Mouse (Mus musculus) spleen, embryonic (tissue): ENCODE measurements around the gene Oit1.

Experiments used
- CTCF ChIA-PET: fragments of 350-600 bp; sonication (Branson Sonifier 250); formaldehyde crosslinking; loops from one replicate; lab custom pipeline; 2022; lab: Charles Lee

Gene Oit1

DNA sequence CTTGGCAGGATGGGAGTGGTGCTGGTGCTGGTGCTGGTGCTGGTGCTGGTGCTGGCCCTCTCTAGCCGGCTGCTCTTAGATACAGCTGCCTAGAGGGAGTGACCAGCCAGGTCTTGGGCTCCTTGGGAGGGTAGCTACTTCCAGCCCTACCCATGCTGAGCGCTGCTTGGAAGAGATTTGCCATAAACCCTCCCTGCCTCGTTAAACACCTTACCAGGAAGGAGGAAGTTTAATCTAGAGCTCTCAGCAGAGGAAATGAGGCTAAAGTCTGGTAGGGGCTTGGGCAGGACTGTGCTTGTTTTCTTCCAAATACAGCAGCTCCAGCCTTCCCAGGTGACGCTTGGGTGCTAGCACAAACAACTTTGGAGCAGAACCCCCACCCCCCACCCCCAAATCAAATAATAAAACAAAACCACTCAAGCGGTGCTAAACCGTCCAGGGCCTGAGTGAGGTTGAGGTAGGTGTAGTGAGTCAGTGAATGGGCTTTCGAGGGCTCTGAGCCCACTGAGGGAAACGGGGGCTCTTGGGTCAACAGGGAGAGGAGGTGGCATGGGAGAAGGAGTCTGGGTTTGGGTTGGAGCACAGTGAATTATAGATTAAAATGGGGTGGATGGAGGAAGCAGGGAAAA is at the start of gene Oit1:
Gene Oit1, minus strand, starts transcription at position 70 of the 629 bp plus-strand sequence.
- CTCF ChIA-PET: no interaction called here

DNA sequence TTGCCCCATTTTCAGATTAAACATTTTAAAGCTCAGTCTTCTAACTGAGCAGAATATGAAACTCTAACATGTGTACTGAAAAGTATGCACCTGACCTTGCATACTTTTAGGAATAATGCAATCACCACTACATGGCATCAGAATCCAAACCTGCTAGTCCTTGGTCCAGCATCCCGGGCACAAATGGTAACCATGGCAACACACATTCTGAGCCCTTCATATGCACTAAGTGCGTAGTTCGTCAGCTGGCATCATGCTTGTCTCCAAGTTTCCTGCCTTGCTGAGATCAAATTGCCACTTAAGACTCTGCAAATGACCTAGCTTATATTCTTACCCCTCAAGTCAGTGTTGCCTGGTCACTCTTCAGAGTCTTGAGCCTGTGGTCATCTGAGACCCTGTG is 44.3 kb upstream of the Oit1 start:
- CTCF ChIA-PET: no interaction called here

DNA sequence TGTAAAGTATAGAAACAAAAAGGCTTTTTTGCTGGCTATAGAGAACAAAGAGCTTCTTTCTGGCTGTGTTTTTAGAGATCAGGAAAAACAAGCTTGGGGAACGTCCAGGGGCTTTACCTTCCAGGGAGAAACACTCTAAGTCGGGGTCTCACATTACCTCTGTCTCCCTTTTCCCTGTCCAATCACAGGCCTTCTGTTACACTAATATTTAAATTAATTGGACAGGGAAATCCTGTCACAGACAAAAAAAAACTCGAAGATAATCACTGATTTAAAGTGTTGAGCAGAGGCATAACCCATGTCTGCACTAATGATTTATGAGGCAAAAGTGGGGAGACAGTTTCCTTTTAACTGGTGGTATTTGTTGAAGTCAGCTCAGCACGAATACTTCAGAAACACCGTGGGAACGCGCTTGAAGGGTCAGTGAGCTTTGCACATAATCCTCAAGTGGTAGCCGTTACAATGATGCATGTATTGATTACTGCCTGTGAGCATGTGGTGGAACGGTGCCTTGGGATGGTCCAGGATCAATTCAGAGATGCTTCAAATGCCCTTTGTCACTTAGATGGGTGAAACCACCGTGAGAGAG is 42.7 kb upstream of the Oit1 start:
- CTCF ChIA-PET: no interaction called here

DNA sequence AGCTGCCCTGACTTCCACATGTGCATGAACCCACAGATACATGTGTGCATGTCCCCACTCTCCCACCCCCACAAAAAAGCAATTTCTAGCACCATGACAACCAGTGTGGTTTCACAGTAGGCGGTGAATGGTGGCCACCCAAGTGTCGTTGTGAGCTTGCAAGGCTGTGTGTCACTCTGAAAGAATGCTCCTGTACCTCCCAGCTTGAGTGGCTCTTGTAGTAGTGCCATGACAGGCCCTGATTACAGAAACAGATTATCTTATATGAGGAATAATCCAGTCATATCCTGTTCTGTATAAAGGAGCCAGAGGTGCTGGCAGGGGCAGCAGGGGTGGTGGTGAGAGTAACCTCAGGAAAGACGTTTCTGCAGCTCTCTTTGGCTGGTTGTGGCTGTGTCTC is 40.1 kb upstream of the Oit1 start:
- CTCF ChIA-PET: no interaction called here

DNA sequence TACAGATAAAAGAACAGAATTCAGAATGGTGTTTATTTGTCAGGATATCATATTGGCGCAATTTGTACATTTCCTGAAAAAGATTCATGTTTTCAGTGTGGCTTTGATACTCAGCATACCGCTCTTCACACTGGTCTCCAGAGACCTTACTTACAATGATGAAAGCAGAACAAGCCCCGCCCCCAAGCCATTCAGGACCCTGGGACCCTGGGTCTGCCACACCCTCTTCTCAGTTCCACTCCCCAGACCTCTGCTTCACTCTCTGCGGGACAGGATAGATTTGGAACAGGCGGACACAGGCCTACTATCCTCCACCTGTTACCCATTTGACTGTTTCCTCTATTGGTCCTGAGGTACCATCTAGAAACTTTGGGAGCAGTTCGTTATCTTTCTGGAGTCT is 27.4 kb upstream of the Oit1 start:
- CTCF ChIA-PET: no interaction called here

DNA sequence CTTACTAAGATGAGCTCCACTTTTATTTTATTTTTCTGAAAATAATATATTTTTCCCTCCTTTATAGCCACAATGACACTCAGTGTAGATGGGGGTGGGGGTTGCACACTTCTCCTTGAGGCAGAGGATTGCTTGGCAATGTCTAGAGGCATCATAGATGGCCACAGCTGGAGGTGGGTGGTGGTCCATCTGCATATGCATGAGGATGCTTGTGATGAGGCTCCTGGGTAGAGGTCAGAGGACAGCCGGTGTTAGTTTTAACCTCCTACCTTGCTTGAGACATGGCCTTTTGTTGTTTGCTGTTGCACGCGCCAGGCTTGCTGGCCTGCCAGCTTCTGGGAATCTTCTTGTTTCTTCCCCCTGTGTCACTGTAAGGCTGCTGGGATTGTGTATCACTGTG is 24.8 kb upstream of the Oit1 start:
- CTCF ChIA-PET: no interaction called here

DNA sequence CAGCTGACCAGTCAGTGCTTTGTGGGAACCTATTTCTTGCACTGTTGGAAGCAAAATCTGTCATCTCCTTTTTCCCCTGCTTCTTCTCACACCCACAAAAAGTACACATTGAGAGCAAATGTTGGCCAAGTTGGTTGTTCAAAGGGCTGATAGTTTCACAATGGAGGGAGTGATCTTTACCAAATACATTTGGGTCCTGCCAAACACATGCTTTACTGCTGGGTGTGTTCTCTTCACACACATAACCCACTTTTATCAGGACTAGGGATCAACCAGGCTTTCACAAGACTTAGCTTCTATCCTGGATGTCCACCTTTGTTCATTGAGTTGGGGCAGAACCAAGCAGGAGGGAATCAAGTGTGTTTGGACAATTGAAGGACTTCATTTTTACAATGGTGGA is 20.0 kb upstream of the Oit1 start:
- CTCF ChIA-PET: no interaction called here

DNA sequence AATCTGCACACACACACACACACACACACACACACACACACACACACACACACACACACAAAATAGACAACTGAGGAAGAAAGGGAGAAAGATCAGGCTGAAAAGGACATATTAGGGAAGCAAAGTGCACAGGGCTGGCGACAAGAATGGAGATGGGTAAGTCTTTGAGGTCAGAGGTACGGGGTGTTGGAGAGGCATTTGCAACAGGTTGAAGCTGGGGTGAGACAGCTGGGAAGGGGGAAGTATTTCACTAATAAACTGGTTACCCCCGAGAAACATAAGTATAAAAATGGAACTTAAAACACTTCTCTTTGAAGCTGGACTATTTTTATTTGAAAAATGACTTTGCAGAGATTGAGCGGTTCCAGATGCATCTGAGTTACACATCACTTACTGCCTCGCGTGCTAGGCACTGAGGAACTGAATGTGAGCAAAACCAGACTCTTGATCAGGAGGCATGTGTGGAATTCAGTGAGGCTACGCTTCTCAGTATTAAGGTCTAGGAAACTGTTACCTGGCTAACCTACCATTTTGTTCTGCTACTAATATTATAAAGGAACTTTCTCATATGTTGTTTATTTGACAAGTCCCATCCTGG is 17.2 kb upstream of the Oit1 start:
- CTCF ChIA-PET: no interaction called here

DNA sequence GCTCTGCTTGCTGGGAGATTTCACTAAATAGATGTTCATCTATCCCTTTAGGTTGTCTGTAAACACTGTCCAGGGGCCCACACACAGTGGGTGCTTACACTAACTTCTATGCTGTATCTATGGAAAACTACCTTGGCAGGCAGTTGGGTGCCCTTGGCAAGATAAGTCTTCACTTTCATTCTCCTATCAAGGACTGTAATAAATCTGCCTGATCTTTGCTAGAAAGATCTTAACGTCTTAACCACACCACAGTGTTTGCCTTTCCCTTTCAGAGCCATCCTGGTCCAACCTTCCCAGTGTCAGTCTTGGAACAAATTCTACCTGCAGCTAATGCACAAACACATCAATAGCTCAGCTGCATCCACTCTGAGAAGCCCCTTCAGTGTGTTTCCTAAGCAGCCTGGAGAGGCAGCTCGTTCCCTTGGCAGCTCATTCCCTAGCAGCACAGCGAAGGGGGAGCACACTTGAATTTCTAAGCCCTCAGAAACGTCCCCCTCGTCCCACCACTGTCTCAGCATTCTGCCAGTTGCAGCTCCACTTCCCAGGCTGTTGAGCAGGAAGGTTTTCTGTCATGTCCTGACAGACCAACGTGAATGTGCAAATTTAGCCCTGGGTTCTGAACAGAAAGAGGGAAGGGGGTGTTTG is 13.7 kb upstream of the Oit1 start:
- CTCF ChIA-PET: no interaction called here

DNA sequence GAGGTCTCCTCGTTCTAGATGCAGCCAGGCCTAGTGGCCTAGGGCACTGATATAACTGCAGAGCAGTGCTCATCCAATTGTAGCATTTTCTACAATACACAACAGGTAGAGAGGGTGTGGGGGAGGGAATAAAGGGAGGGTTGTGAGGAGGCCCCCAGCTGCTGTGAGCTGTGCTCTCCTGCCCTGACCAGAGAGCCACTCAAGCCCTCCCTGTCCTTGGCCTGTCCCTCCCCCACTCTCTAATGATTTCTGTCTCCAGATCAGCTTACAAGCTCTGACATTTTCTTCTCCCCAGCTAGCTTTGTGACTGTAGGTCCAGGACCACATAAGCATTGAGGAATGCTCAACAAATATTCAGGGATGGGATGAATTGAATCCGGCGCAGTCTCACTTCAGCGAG is 9.2 kb downstream of the Oit1 start:
- CTCF ChIA-PET: no interaction called here

DNA sequence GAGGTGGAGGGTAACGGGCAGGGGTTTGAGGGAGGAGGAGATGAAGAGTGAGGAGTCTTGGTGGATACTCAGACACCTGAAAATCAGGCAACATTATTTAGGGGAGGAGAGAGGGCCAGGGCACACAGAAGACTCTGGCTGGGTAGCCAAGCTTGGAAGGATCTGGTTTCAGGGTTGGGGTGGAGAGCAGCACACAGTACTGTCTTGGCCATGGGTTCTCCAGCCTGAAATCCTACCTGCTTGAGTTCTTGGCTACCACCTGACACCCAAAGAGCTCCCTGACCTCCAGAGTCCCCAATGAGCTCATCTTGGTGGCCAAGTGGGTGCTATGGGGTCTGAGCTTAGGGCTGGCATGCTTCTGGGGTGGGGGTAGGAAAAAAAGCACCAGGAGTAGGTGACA is 9.7 kb downstream of the Oit1 start:
- CTCF ChIA-PET: no interaction called here

DNA sequence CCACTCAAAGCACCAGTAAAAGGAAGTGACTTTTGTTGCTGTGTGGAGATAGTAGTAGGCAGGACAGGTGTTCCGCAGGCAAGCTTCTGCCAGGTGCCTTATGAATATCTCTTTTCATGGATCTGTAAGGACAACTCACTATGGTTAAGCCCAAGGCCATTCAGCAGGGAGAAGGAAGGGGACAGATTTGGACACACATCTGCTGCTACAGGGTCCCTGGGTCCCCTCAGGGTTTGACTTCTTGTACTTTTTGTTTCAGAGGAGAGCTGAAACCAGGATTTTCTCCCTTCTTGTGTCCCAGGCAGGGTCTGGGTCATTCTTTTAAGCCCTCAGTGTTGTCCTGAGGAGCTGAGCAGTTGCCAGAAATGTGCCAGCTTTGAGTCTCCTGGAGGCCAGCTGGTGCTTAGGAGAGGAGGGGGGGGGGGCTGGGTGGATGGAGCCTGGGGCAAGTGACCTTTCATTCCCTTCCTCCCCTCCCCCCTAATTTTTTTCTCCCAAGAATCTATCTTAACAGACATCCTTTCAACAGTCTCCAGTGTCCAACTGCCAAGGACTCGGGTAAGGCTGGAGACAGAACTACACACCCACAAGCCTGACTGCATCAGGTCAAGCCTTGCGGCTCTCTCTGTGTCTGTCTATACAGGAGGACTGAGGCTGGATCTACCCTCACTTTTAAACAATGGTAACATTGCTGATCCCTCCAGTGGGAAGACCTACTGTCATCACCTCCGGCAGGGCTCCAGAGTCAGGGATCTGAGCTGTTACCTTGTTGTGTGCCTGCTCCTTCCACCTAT is 10.6 kb downstream of the Oit1 start:
- CTCF ChIA-PET: no interaction called here

DNA sequence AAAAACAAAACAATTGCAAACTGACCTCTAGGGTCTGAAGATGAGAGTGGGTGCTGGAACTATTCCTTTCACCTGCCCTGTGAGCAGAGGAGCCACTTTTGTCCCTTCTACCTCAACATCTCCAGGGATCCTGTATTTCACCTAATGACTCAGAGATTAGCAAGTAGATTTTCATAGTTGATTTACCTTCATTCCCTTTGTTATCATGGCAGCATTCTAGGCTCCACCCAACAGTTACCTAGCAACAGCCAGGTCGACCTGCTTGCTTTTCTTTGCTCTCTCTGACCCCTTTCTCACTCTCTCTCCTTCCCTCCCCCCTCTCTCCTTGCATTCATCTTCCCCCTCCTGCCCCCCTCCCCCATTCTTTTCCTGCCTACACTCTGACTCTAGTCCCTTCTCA is 11.4 kb downstream of the Oit1 start:
- CTCF ChIA-PET: no interaction called here

DNA sequence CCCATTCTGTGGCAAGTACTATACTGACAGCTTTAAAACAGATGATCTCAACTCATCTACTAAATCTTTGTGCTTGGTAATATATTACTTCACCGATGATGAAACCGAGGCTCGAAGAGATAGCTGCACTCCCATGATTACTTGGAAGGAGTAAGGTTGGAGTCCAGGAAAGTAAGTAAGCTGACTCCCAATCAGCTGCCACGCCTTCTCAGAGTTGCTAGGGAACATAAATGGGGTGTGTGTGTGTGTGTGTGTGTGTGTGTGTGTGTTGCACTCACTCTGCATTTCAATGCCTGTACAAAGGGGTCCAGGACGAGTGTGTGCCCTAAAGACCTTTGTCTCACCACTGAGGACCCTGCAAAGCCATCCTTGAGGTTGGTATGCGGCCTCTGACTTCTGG is 12.7 kb downstream of the Oit1 start:
- CTCF ChIA-PET: no interaction called here

DNA sequence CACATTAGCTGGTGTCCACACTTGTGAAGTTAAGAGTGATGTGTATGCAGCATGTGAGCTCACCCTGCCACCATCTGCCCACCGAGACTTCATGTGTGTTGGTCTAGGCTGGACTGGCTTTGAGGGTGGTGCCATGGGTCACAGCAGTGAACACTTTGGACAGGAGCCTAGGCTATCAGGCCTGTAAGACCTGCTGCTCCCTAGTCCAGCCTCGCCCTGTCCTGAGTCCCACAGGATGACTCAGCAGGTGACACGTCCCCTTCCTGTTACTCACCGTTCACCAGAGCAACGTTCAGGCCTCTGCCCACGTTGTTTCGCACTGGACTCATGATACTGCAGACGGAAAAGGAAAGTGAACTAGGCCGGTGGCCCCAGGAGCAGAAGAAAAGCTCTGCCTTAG is 21.7 kb downstream of the Oit1 start:
- CTCF ChIA-PET: interaction anchor here (0.6 to 1.3 kb wide), 2 partner anchors 10 to 97 kb away, joined by 3 read pairs; no protein-coding TSS in a partner anchor

DNA sequence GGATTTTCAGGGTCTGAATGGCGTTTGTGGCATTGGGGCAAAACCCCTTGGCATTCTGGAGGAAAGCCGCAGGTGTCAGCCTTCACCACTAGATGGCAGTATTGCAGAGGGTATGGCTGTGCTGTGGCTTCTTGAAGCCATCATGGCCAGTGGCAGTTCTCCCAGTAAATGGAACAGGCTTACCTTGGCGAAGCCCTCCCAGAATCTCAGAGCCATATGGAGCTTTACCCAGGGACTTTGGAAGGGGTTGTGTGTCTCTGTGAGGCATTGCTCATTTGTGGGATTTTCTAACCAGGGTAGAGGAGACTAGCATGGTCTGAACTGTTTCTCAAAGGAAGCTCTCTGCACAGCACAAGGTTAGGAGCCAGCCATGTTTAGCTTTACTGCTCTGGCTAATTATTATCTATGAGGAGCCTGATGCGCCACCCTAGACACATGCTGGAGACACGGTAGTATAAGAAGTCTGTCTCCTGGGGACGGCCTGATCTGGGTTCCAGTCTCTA is 22.5 kb downstream of the Oit1 start:
- CTCF ChIA-PET: interaction anchor here (1.3 kb wide), 1 partner anchor 9 kb away, joined by 3 read pairs; no protein-coding TSS in a partner anchor

DNA sequence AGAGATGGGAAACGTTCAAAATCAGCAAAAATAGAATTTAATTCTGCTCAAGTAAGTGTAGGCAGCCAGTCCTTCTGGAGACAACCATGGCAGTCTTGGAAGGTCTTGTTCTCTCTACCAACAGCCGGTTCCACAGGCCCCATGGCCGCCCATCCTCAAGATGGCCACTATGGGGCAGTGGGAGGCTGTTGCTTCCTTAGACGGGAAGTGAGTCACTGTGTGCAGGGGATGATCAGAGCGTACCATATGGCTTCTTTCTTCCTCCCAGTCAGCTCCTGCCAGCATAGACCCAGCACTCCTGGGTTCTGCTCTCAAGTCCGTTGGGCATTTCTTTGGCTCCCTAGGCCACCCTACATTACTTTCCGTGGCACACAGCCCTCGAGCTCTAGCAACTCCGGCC is 29.6 kb downstream of the Oit1 start:
- CTCF ChIA-PET: no interaction called here

DNA sequence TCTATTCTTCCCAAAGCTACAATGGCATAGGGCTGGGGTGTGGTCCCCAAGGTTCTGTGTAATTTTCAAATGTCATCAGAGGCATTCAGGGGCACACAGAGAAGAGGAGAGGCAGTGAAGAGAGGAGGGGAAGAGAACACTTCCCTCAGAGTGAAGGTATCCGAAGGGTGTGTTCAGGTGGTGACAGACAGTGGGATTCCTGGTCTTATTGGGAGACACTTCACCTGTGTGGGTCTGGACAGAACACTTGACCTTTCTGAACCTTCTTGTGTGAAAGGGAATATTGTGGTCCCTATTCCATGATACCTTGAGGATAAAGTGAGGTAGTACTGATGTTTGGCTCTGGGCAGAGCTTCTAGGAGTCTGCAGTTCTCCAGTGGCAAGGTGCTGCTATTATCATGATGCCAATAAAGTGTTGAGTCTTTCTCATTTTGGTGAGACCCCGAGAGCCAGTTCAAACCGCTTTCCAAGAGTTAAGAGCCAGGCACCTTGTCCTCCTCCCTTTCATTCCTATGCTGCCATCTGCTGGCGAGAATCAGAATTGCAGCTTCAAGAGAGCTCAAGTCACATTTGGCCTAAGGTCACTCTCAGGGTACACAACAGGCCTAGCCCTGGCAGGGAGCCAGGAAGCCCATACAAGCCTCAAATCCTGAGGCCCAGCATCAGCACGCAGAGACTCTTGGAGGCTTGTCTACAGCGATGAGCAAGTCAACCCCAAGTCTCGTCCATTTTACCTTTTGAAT is 32.1 kb downstream of the Oit1 start:
- CTCF ChIA-PET: interaction anchor here (0.6 to 1.4 kb wide), 3 partner anchors 10 to 353 kb away, joined by 3 read pairs; no protein-coding TSS in a partner anchor

DNA sequence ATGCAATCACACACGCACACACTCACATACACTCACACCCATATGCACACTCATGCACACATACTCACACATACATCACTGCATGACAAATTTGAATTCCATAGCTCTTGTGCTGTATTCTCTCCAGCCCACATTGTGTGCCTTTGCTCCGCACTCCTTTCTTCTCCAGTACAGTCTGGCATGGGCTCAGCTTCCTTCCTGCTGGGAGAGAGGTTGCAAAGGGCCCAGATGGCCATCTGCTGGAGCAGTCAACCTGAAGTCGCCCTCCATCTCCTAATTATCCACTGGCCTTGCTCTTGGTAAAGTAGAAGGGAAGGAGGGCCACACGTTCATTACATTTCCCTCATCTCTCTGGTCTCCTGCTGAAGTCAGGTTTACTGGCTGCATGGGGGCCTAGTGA is 33.0 kb downstream of the Oit1 start:
- CTCF ChIA-PET: no interaction called here

DNA sequence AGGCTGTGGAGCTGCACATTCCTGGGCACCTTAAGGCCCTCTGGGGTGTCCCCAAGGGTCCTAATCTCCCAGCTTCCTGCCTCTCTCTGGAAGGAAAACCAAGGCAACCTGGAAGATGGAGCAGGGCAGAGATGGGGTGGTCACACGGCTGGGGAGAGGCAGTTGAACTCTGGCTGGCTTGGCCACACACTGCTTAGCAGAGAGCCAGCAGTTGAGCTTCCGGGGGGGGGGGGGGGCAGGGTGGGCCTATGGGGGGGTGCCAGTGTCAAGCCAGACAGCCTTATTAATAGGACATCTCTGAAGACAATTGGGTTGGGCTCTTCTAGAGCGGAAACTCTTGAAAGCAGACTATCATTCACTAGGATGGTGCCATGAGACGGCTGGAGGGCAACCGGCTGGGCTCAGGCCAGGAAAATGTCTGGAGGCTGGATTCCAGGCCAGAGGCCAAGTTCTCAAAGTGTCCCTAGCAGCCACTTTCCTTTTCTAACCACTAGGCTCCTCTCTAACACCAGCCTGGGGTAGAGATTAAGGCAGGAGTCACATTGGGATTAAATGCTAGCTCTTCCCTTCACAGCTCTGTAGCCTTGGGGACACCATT is 35.9 kb downstream of the Oit1 start:
- CTCF ChIA-PET: no interaction called here

DNA sequence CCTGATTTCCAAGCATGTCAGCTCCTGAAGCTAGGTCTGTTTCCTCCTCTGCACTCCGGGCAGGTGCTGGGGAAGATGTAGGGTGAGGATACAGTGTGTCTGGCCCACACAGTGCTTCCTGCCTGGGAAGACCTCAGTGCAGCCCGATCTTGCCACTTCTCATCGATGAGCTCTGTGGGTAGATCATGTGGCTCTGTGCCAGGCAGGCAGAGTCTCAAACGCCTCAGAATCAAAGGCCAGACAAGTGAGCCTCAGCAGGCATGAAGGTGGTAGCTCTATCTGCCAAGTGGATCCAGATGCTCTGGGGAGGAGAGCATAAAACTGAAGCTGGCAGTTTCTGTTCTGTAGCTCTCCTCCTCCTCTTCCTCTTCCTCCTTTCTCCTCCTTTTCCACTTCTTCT is 38.3 kb downstream of the Oit1 start:
- CTCF ChIA-PET: no interaction called here
